Mouse (Mus musculus): ENCODE results near the gene Cltb. TPM values are rescaled to one million over a fixed set of nuclear protein-coding genes. Genes with fewer than 3 reads are reported as not detected.

The Cltb gene
- polyA plus RNA-seq, 1 experiment from 2014 or later: 13.0 TPM

Small RNA genes within 50 kb of the gene (microRNA-seq; reads per million reads assigned to microRNA genes)
- gene Gm24195: not detected

Other genes with a start within 250 kb of the Cltb start
- gene Cplx2, start 240.0 kb downstream of the Cltb start, polyA plus RNA-seq (2014; fragmentation: Nextera tagmentation; extraction: Ambion mirVana): 3.4 and 4.3 TPM in 2 replicates
- gene Thoc3, start 142.5 kb downstream of the Cltb start, polyA plus RNA-seq (2014; fragmentation: Nextera tagmentation; extraction: Ambion mirVana): 175 and 176 TPM in 2 replicates
- gene Simc1, start 107.6 kb downstream of the Cltb start, polyA plus RNA-seq (2014; fragmentation: Nextera tagmentation; extraction: Ambion mirVana): 23.3 and 24.4 TPM in 2 replicates
- 184 and 185 TPM in 2 replicates for gene 4833439L19Rik, start 45.9 kb downstream of the Cltb start, polyA plus RNA-seq (2014; fragmentation: Nextera tagmentation; extraction: Ambion mirVana)
- gene Arl10, start 36.3 kb downstream of the Cltb start, polyA plus RNA-seq (2014; fragmentation: Nextera tagmentation; extraction: Ambion mirVana): 27.1 and 29.7 TPM in 2 replicates
- gene Nop16, start 21.3 kb downstream of the Cltb start, polyA plus RNA-seq (2014; fragmentation: Nextera tagmentation; extraction: Ambion mirVana): 95.6 and 99.7 TPM in 2 replicates
- 155 and 157 TPM in 2 replicates for gene Higd2a, start 21.1 kb downstream of the Cltb start, polyA plus RNA-seq (2014; fragmentation: Nextera tagmentation; extraction: Ambion mirVana)
- 95.7 and 99.2 TPM in 2 replicates for gene Faf2, start 10.4 kb upstream of the Cltb start, polyA plus RNA-seq (2014; fragmentation: Nextera tagmentation; extraction: Ambion mirVana)
- gene Rnf44, start 82.6 kb upstream of the Cltb start, polyA plus RNA-seq (2014; fragmentation: Nextera tagmentation; extraction: Ambion mirVana): 94.8 and 101 TPM in 2 replicates
- gene Cdhr2, start 90.1 kb upstream of the Cltb start, polyA plus RNA-seq (2014; fragmentation: Nextera tagmentation; extraction: Ambion mirVana): not detected in 2 replicates
- gene Gprin1, start 138.5 kb upstream of the Cltb start, polyA plus RNA-seq (2014; fragmentation: Nextera tagmentation; extraction: Ambion mirVana): 0.55 and 0.68 TPM in 2 replicates
- not detected in 2 replicates for gene Sncb, start 155.3 kb upstream of the Cltb start, polyA plus RNA-seq (2014; fragmentation: Nextera tagmentation; extraction: Ambion mirVana)
- not detected in 2 replicates for gene Eif4e1b, start 172.7 kb upstream of the Cltb start, polyA plus RNA-seq (2014; fragmentation: Nextera tagmentation; extraction: Ambion mirVana)
- 1.7 and 1.8 TPM in 2 replicates for gene Tspan17, start 178.0 kb upstream of the Cltb start, polyA plus RNA-seq (2014; fragmentation: Nextera tagmentation; extraction: Ambion mirVana)